Mouse (Mus musculus): ENCODE data around the gene Ascc3. TPM values are rescaled to one million over a fixed set of nuclear protein-coding genes. Genes with fewer than 3 reads are reported as not detected.

Ascc3 gene
- total and polyA plus RNA-seq, 3 experiments, result 16.2 to 29.1 (median 26.0) TPM

DNA sequence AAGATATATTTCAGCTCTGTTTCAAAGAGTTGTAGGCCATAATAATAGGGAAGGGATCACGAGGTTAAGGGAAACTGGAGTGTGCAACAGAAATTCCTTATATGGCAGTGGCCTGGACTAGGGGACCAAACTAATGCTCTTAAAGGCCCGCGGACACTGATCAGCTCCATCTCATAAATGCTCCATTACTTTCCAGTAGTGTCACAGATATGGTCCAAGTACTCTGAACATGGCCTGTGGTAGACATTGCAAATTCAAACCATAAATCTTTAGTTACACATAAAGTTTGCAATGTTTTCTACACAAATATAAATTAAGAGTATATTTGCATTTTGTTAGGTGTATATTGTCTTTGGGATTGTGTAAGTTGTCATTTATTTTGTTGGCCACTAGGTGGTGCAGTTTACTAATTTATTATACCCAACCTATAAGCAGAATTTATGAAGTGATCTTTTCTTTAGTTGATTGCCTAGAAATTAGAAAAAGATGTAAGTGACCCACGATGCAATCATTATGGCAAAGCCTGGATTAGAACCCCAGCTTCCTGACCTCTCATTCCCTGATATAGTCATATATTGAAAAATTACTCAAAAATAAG, 106.5 kb downstream of the Ascc3 start:
- dilution Hi-C loops (cut with MboI; ENCODE audit: extremely low pct_ligation_motif_present, extremely low pct_unique_long_range_greater_than_20kb, low sequenced_read_pairs), result no loop called here
- Histone ChIP-seq H3K4me3 (replicated peaks in 1 of 3; ENCODE audit: low read depth in 2 of 3, low read length in 2 of 3, poor library complexity in 1 of 3) (no peak overlapping the region), H3K27ac (ENCODE audit: insufficient read depth, low read depth) (no peak overlapping the region), H3K9me3 (replicated peaks; ENCODE audit: low read length) (no peaks in the 10 kb centered on the region), H3K79me2 (replicated peaks; ENCODE audit: control insufficient read depth, extremely low read depth, insufficient read depth, poor library complexity, severe bottlenecking) (no peaks in the 10 kb centered on the region), H3K4me1 (ENCODE audit: control insufficient read depth in 1 of 2, insufficient read depth in 2 of 2) (peaks cover 0 to 13% of the 10 kb centered on the region in 2 experiments; a peak in 2 of 4 replicates), H3K9ac (ENCODE audit: insufficient read depth, low read depth) (no peak overlapping the region), H3K36me3 (replicated peaks in 1 of 2; ENCODE audit: control insufficient read depth in 1 of 2, insufficient read depth in 1 of 2, low read length in 1 of 2) (peaks cover 3 to 21% of the 10 kb centered on the region in 2 experiments), H3K27me3 (replicated peaks) (no peaks in the 10 kb centered on the region), H3K4me2 (ENCODE audit: insufficient read depth, low read depth, poor library complexity, severe bottlenecking) (no peak overlapping the region)
- peak; percentile 43 for DNase-seq (ENCODE audit: extremely low read depth)
- TF ChIP-seq MAX (IDR thresholded peaks at IDR 0.05; ENCODE audit: low read length), result no peak
- TF ChIP-seq BHLHE40 (IDR thresholded peaks at IDR 0.05; ENCODE audit: low read depth, low read length), result no peak
- peak; percentile 5 to 58; a peak in 2 of 4 replicates for TF ChIP-seq CTCF (conservative IDR thresholded peaks at IDR 0.05 in 1 of 2, IDR thresholded peaks at IDR 0.05 in 1 of 2; ENCODE audit: low read depth in 2 of 2, low read length in 2 of 2)
- TF ChIP-seq JUND (conservative IDR thresholded peaks at IDR 0.05; ENCODE audit: low read depth, low read length), result 0 out of 2 replicates have a peak, but pooled peaks have one; percentile 22
- TF ChIP-seq SMC3 (IDR thresholded peaks at IDR 0.05; ENCODE audit: low read depth, low read length), result peak; percentile 31; the same call in 1 of the 2 replicates
- TF ChIP-seq KAT2A (IDR thresholded peaks at IDR 0.05; ENCODE audit: insufficient replicate concordance, low read length), result no peak
- TF ChIP-seq RAD21 (IDR thresholded peaks at IDR 0.05; ENCODE audit: low read depth, low read length), result peak; percentile 65
- in situ Hi-C loops (cut with MboI; ENCODE audit: low pct_ligation_motif_present, low pct_unique_long_range_greater_than_20kb, low sequenced_read_pairs), result no loop called here

DNA sequence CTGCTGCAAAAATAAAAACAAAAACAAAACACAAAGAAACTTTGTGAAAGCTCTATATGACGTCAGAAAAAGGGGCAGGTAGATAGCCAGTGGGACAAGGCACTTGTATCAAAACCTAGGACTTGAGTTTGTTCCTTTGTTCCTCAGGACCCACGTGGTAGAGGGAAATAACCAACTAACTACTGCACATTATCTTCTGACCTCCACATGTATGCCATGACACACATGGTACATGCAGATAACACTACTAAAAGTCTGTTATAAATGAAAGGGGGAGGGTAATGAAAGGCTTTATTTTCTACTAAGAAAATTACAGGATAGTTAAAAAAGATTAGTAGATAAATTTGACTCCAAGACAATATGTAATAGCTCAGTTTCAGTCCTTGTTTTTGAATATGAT, 109.3 kb downstream of the Ascc3 start:
- dilution Hi-C loops (cut with MboI; ENCODE audit: extremely low pct_ligation_motif_present, extremely low pct_unique_long_range_greater_than_20kb, low sequenced_read_pairs), result no loop called here

DNA sequence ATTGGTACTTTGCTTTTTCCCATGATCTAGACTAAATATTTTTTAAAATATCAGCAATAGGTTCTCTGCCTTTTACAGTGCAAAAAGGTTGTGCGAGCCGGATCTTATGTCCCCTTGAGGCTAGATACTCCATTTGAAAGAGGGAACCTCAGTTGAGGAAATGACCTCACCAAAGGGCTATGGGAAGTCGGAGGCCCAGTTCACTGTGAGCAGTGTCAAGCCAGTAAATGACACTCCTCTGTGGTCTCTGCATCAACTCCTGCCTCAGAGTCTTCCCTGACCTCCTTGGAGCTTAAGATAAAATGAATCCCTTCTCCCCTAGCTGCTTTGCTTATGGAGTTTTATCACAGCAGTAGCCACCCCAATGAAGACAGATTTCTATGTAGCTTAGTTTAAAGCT, 109.9 kb downstream of the Ascc3 start:
- Histone ChIP-seq H3K4me2 (ENCODE audit: insufficient read depth, low read depth, poor library complexity, severe bottlenecking) (no peak overlapping the region), H3K4me1 (ENCODE audit: control insufficient read depth in 1 of 2, insufficient read depth in 2 of 2) (peaks cover 0 to 26% of the 10 kb centered on the region in 2 experiments; a peak in 2 of 4 replicates), H3K79me2 (replicated peaks; ENCODE audit: control insufficient read depth, extremely low read depth, insufficient read depth, poor library complexity, severe bottlenecking) (no peaks in the 10 kb centered on the region), H3K4me3 (replicated peaks in 1 of 3; ENCODE audit: low read depth in 2 of 3, low read length in 2 of 3, poor library complexity in 1 of 3) (no peak overlapping the region), H3K9ac (ENCODE audit: insufficient read depth, low read depth) (no peak overlapping the region), H3K9me3 (replicated peaks; ENCODE audit: low read length) (no peaks in the 10 kb centered on the region), H3K36me3 (replicated peaks in 1 of 2; ENCODE audit: control insufficient read depth in 1 of 2, insufficient read depth in 1 of 2, low read length in 1 of 2) (peaks cover 3 to 18% of the 10 kb centered on the region in 2 experiments), H3K27ac (ENCODE audit: insufficient read depth, low read depth) (no peak overlapping the region), H3K27me3 (replicated peaks) (no peaks in the 10 kb centered on the region)
- TF ChIP-seq CHD1 (IDR thresholded peaks at IDR 0.05; ENCODE audit: low read depth, low read length) (no peak), E2F4 (IDR thresholded peaks at IDR 0.05; ENCODE audit: insufficient replicate concordance, low read depth, low read length) (no peak), MYC (IDR thresholded peaks at IDR 0.05; ENCODE audit: low read depth, low read length) (no peak), POLR2AphosphoS2 (IDR thresholded peaks at IDR 0.05; ENCODE audit: low read depth, low read length) (no peak), JUND (conservative IDR thresholded peaks at IDR 0.05; ENCODE audit: low read depth, low read length) (no peak), PAX5 (IDR thresholded peaks at IDR 0.05; ENCODE audit: low read length) (no peak), ZMIZ1 (IDR thresholded peaks at IDR 0.05; ENCODE audit: low read depth, low read length) (no peak), ZNF384 (IDR thresholded peaks at IDR 0.05; ENCODE audit: low read depth, low read length) (no peak), EP300 (IDR thresholded peaks at IDR 0.05; ENCODE audit: low read length) (no peak), CTCF (conservative IDR thresholded peaks at IDR 0.05 in 1 of 2, IDR thresholded peaks at IDR 0.05 in 1 of 2; ENCODE audit: low read depth in 2 of 2, low read length in 2 of 2) (no peak), MAZ (IDR thresholded peaks at IDR 0.05; ENCODE audit: low read depth, low read length) (no peak), JUN (IDR thresholded peaks at IDR 0.05; ENCODE audit: insufficient read depth, low read depth, low read length) (no peak)
- in situ Hi-C loops (cut with MboI; ENCODE audit: low pct_ligation_motif_present, low pct_unique_long_range_greater_than_20kb, low sequenced_read_pairs) (loop anchor here (25.0 kb wide), 2 partner anchors 585 to 710 kb away; no protein-coding TSS in a partner anchor), dilution Hi-C loops (cut with MboI; ENCODE audit: extremely low pct_ligation_motif_present, extremely low pct_unique_long_range_greater_than_20kb, low sequenced_read_pairs) (no loop called here)
- DNase-seq (ENCODE audit: extremely low read depth), result peak; percentile 46

More for the DNA sequence above, 109.3 kb downstream of the Ascc3 start:
- no peaks in the 10 kb centered on the region for H3K27me3 ChIP-seq (replicated peaks)
- H3K4me1 ChIP-seq (ENCODE audit: control insufficient read depth in 1 of 2, insufficient read depth in 2 of 2), result peaks cover 0 to 26% of the 10 kb centered on the region in 2 experiments; a peak in 2 of 4 replicates
- in situ Hi-C loops (cut with MboI; ENCODE audit: low pct_ligation_motif_present, low pct_unique_long_range_greater_than_20kb, low sequenced_read_pairs), result loop anchor here (25.0 kb wide), 2 partner anchors 586 to 711 kb away; no protein-coding TSS in a partner anchor
- TF ChIP-seq USF1 (IDR thresholded peaks at IDR 0.05; ENCODE audit: low read depth, low read length), result no peak
- no peak for TF ChIP-seq RCOR1 (conservative IDR thresholded peaks at IDR 0.05; ENCODE audit: low read depth, low read length)
- TF ChIP-seq E2F4 (IDR thresholded peaks at IDR 0.05; ENCODE audit: insufficient replicate concordance, low read depth, low read length), result no peak
- no peak for TF ChIP-seq POLR2A (IDR thresholded peaks at IDR 0.05; ENCODE audit: low read depth, low read length)
- TF ChIP-seq MAX (IDR thresholded peaks at IDR 0.05; ENCODE audit: low read length), result no peak
- TF ChIP-seq MXI1 (IDR thresholded peaks at IDR 0.05; ENCODE audit: low read depth, low read length), result no peak
- no peak for TF ChIP-seq ZC3H11A (IDR thresholded peaks at IDR 0.05; ENCODE audit: low read depth, low read length)
- TF ChIP-seq CHD1 (IDR thresholded peaks at IDR 0.05; ENCODE audit: low read depth, low read length), result no peak
- no peak for TF ChIP-seq SIN3A (IDR thresholded peaks at IDR 0.05; ENCODE audit: low read length)
- no peak for TF ChIP-seq SMC3 (IDR thresholded peaks at IDR 0.05; ENCODE audit: low read depth, low read length)
- DNase-seq (ENCODE audit: extremely low read depth), result no peak
- H3K9ac ChIP-seq (ENCODE audit: insufficient read depth, low read depth), result no peak overlapping the region
- H3K27ac ChIP-seq (ENCODE audit: insufficient read depth, low read depth), result no peak overlapping the region
- H3K9me3 ChIP-seq (replicated peaks; ENCODE audit: low read length), result no peaks in the 10 kb centered on the region
- no peak overlapping the region for H3K4me2 ChIP-seq (ENCODE audit: insufficient read depth, low read depth, poor library complexity, severe bottlenecking)
- H3K79me2 ChIP-seq (replicated peaks; ENCODE audit: control insufficient read depth, extremely low read depth, insufficient read depth, poor library complexity, severe bottlenecking), result no peaks in the 10 kb centered on the region
- H3K4me3 ChIP-seq (replicated peaks in 1 of 3; ENCODE audit: low read depth in 2 of 3, low read length in 2 of 3, poor library complexity in 1 of 3), result no peak overlapping the region
- H3K36me3 ChIP-seq (replicated peaks in 1 of 2; ENCODE audit: control insufficient read depth in 1 of 2, insufficient read depth in 1 of 2, low read length in 1 of 2), result peaks cover 3 to 18% of the 10 kb centered on the region in 2 experiments

Data from CH12.LX (cell line).